Mouse (Mus musculus) C2C12 (cell line): ENCODE data around the gene Rab28. TPM values are rescaled to one million over a fixed set of nuclear protein-coding genes. Genes with fewer than 3 reads are reported as not detected.

Experiments used
- H3K27me3 ChIP-seq: one replicate; pipeline ENCODE4 v1.6.1; 2011; ENCODE audit not compliant: control insufficient read depth, insufficient read depth, insufficient read length
- H3K36me3 ChIP-seq: one replicate; pipeline ENCODE4 v1.6.1; 2011; ENCODE audit not compliant: control insufficient read depth, insufficient read depth
- H3K4me3 ChIP-seq: one replicate; pipeline ENCODE4 v1.5.1; 2011; ENCODE audit warnings: mild to moderate bottlenecking, control low read depth; ENCODE audit not compliant: poor library complexity, insufficient read depth, severe bottlenecking
- H3K79me2 ChIP-seq: one replicate; pipeline ENCODE4 v1.6.1; 2011; ENCODE audit not compliant: control insufficient read depth, insufficient read depth
- H3K79me3 ChIP-seq: one replicate; pipeline ENCODE4 v1.6.1; 2011; ENCODE audit warnings: low read depth, control low read depth
- H3ac ChIP-seq: one replicate; pipeline ENCODE3; 2011; ENCODE audit warnings: low read depth; ENCODE audit not compliant: control insufficient read depth, insufficient read length
- CEBPB ChIP-seq: IDR thresholded peaks from one replicate; pipeline ENCODE4 v1.6.1; 2011; ENCODE audit warnings: low read depth, mild to moderate bottlenecking, control low read depth, moderate library complexity
- CTCF ChIP-seq: IDR thresholded peaks from one replicate; pipeline ENCODE4 v1.5.1; 2011; ENCODE audit not compliant: control insufficient read depth, insufficient read depth, insufficient read length
- FOSL1 ChIP-seq: IDR thresholded peaks from one replicate; pipeline ENCODE4 v1.8.0; 2011; ENCODE audit warnings: mild to moderate bottlenecking, low read length; ENCODE audit not compliant: poor library complexity, insufficient read depth, severe bottlenecking
- MAX ChIP-seq: IDR thresholded peaks from one replicate; pipeline ENCODE4 v1.6.1; 2011; ENCODE audit warnings: mild to moderate bottlenecking, control low read depth
- MYOD1 ChIP-seq: IDR thresholded peaks from one replicate; pipeline ENCODE4 v1.6.1; 2011; ENCODE audit warnings: low read depth; ENCODE audit not compliant: control insufficient read depth, insufficient read length
- MYOG ChIP-seq: IDR thresholded peaks from one replicate; pipeline ENCODE4 v1.6.1; 2011; ENCODE audit not compliant: control insufficient read depth, insufficient read length; ENCODE audit errors: extremely low read depth
- USF1 ChIP-seq: IDR thresholded peaks from one replicate; pipeline ENCODE4 v1.6.1; 2011; ENCODE audit warnings: low read depth, mild to moderate bottlenecking, control low read depth, moderate library complexity
- polyA plus RNA-seq: library from polyadenylated mRNA; unstranded; fragments of >200 nt; fragmentation: generic; extraction: Trizol; gene quantifications from one replicate; pipeline ENCODE4 v1.2.1, GENCODE M21; 2012; ENCODE audit warnings: missing spikeins

The Rab28 gene
- polyA plus RNA-seq, 1 experiment = 35.3 TPM

DNA sequence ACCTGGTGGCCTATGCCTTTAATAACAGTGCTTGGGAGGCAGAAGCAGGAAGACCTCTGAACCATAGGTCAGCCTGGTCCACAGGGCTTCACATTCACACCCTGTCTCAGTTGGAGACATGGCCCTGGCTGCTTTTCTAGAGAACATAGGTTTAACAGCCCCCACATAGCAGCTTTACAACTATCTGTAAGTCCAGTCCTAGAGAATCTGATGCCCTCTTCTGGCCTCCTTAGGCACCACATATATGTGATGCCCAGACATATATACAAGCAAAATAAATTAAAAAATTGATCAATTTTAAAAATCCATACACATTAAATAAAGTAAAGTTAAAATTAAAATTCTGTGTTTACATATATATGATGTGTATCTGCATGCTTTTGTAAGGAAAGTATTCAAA lies 10.0 kb downstream of the Rab28 start:
- H3K79me2 ChIP-seq = no peaks in the 10 kb centered on the region
- no peak overlapping the region for H3ac ChIP-seq
- H3K36me3 ChIP-seq = peaks cover 13% of the 10 kb centered on the region
- TF ChIP-seq USF1 (no peak), MYOD1 (no peak), MAX (no peak), CEBPB (no peak), FOSL1 (no peak), CTCF (no peak), MYOG (no peak)
- H3K79me3 ChIP-seq = peaks cover 2% of the 10 kb centered on the region
- H3K4me3 ChIP-seq = no peak overlapping the region
- no peaks in the 10 kb centered on the region for H3K27me3 ChIP-seq

DNA sequence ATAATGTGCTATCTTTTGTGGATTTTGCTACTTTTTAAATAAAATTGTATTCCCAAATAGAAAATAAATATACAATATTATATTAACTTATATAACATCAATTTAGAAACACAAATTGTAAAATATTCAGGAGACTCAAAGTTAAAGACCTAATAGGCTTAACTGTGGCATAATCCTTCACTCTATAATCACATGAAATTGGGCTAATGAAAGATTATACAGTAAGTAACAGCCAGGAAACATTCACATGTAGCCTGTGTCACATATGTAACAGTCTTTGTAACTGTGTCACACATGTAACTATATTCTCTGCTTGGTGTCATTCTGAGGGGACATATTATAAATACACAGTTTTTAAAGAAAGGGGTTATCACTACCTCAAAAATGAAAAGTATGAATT lies 22.9 kb downstream of the Rab28 start:
- Histone ChIP-seq H3K4me3 (no peak overlapping the region), H3K79me3 (no peaks in the 10 kb centered on the region), H3K27me3 (no peaks in the 10 kb centered on the region), H3K79me2 (no peaks in the 10 kb centered on the region), H3K36me3 (peaks cover 8% of the 10 kb centered on the region), H3ac (no peak overlapping the region)
- TF ChIP-seq USF1 (no peak), MYOD1 (no peak), FOSL1 (no peak), MYOG (no peak), CEBPB (no peak), MAX (no peak), CTCF (no peak)

DNA sequence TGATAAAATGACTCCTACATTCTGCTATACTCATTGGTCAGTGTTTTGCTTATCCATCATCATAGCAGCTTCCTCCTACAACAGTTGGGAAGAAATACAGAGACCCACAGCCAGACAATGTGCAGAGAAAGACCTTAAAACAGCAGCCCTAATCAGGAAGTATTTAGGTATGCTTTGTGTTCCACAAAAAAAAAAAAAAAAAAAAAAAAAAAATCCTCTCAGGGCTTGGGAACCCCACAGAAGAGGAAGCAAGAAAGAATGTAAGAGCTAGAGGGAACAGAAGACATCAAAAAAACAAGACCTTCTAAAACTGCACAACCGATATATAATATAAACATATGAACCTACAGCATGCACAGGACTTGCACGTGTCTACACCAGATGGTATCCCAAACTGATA lies 24.0 kb downstream of the Rab28 start:
- TF ChIP-seq MAX = no peak
- Histone ChIP-seq H3ac (no peak overlapping the region), H3K4me3 (no peak overlapping the region), H3K36me3 (peaks cover 8% of the 10 kb centered on the region), H3K79me3 (no peaks in the 10 kb centered on the region), H3K27me3 (no peaks in the 10 kb centered on the region), H3K79me2 (no peaks in the 10 kb centered on the region)

DNA sequence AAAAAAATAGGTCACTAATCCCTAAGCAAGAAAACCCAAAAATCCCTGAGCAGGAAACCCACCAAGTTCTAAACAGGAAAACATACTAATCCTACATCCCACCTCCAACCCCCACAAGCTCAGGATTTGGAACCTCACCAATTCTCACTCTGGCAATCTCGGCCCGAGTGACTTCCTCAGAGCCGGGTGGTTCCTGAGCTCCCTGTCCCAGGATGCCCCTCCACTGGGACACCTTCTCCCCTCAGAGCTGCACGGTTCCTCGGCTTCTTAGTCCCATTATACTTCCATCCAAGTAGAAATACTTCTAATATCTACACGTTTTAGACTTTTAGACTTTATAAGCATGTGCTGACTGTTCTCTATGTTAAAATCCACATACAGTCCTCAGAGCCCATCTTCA lies 41.9 kb downstream of the Rab28 start:
- TF ChIP-seq USF1 (no peak), FOSL1 (no peak), MYOD1 (no peak), CEBPB (no peak), MAX (no peak), MYOG (no peak), CTCF (no peak)
- Histone ChIP-seq H3K27me3 (no peaks in the 10 kb centered on the region), H3K79me2 (no peaks in the 10 kb centered on the region), H3K36me3 (no peaks in the 10 kb centered on the region), H3K79me3 (no peaks in the 10 kb centered on the region), H3K4me3 (no peak overlapping the region), H3ac (no peak overlapping the region)

DNA sequence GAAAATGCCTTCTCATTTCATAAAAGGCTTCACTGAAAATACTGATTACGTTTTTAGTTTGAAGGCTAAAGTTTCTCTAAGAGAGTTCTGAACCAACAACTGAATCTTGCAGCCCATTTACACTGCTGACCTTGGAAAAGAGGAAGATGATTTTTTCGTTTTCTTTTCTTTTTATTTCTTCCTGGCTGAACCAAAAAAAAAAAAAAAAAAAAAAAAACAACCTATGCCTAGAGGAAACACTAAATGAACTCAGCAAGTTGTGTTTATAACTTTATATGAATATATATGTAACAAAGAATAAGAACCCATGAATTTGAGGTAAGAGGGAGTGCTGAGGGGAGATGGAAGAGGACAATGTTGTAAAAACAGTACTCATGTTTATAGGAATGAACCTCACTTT lies 71.2 kb downstream of the Rab28 start:
- Histone ChIP-seq H3K79me3 (no peaks in the 10 kb centered on the region), H3K4me3 (no peak overlapping the region), H3ac (no peak overlapping the region), H3K36me3 (no peaks in the 10 kb centered on the region), H3K79me2 (no peaks in the 10 kb centered on the region), H3K27me3 (no peaks in the 10 kb centered on the region)
- no peak for TF ChIP-seq CEBPB
- TF ChIP-seq MYOG = no peak
- TF ChIP-seq MYOD1 = no peak
- TF ChIP-seq USF1 = no peak
- TF ChIP-seq CTCF = no peak

DNA sequence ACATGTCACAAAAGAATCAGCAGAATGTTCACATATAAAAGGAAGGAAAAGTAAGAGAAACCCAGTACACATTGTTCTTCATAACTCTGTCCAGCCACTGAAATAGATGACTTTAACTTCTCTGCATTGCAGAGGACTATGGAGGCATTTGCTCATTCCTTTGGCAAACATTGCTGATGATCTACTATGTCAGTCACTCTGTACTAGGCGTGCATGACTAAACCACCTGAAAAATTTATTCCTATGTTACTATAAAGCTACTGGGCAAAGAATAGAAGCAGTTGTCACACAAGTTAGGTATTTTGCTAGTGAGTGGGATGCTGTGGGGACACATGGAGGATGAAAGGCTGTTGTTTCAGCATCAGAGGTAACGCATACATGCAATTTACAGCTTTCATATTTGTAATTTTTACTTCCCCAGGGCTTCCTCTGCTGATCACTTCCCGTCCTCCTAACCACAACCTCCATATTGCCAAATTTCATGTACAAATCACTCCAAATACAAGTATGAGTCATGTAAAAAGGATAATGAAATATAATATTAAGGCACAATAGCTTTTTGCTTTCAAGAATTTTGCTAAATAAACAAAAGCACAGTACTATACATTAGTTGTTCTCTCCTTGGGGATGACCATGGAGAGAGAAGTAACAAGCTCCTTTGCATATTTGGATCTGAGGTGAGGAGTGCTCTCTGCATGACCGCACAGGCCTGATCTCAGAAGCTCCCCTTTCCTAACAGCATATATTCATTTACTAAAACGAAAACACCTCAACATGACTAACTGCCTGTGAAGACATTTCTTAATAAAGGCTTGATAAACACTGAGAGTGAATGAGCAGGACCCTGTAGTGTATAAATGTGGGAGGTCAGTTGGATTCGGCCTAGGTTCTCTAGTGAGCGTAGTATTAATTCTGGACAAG lies 80.5 kb downstream of the Rab28 start:
- H3K79me2 ChIP-seq = no peaks in the 10 kb centered on the region
- H3K36me3 ChIP-seq = no peaks in the 10 kb centered on the region
- no peak overlapping the region for H3ac ChIP-seq
- no peaks in the 10 kb centered on the region for H3K27me3 ChIP-seq
- no peaks in the 10 kb centered on the region for H3K79me3 ChIP-seq
- H3K4me3 ChIP-seq = no peak overlapping the region
- TF ChIP-seq CTCF (no peak), CEBPB (peak; percentile 79)
